Mouse (Mus musculus) T-helper 17 cell (primary cell): Measurements from ENCODE around the gene Oscp1.

Source experiments
- in situ Hi-C, 2 experiments: fragments of 300-600 bp; cut with MboI, MseI; formaldehyde crosslinking; loops; 1 replicate in 1 of 2; 2 replicates in 1 of 2; pipeline ENCODE4 v1.15.1; 2025; ENCODE audit warnings: high pct_unique_total_duplicates in 2 of 2

Oscp1 gene

GRCm38 (mm10) chr4:126058134-126058996, at the start of gene Oscp1:
Gene Oscp1, plus strand, starts transcription at chr4:126058565.
- in situ Hi-C loops: no loop called here

GRCm38 (mm10) chr4:126017676-126018332, 40.6 kb upstream of the Oscp1 start:
- in situ Hi-C loops: no loop called here

GRCm38 (mm10) chr4:126018966-126019538, 39.3 kb upstream of the Oscp1 start:
- in situ Hi-C loops: no loop called here

GRCm38 (mm10) chr4:126024303-126024900, 34.0 kb upstream of the Oscp1 start, which contains the start of gene Csf3r:
Gene Csf3r, plus strand, starts transcription at chr4:126024550.
- in situ Hi-C loops: no loop called here

GRCm38 (mm10) chr4:126025801-126026200, 32.6 kb upstream of the Oscp1 start:
- in situ Hi-C loops: no loop called here

- in situ Hi-C loops: no loop called here
Measured at GRCm38 (mm10) chr4:126027980-126028379, 30.4 kb upstream of the Oscp1 start.

- in situ Hi-C loops: no loop called here
Measured at GRCm38 (mm10) chr4:126029042-126029441, 29.3 kb upstream of the Oscp1 start.

GRCm38 (mm10) chr4:126030705-126031104, 27.7 kb upstream of the Oscp1 start:
- in situ Hi-C loops: no loop called here

- in situ Hi-C loops: no loop called here
Measured at GRCm38 (mm10) chr4:126035413-126035812, 23.0 kb upstream of the Oscp1 start.

- in situ Hi-C loops: no loop called here
Measured at GRCm38 (mm10) chr4:126046851-126047585, 11.3 kb upstream of the Oscp1 start, which contains the start of gene Mrps15. Gene Mrps15, plus strand, starts transcription at chr4:126046925.

- in situ Hi-C loops: no loop called here
Measured at GRCm38 (mm10) chr4:126051617-126052016, 6.7 kb upstream of the Oscp1 start.

GRCm38 (mm10) chr4:126057207-126058133, 895 bp upstream of the Oscp1 start:
- in situ Hi-C loops: no loop called here

- in situ Hi-C loops: no loop called here
Measured at GRCm38 (mm10) chr4:126058997-126059362, 615 bp downstream of the Oscp1 start.

GRCm38 (mm10) chr4:126062856-126063255, 4.5 kb downstream of the Oscp1 start:
- in situ Hi-C loops: no loop called here

GRCm38 (mm10) chr4:126065241-126065640, 6.9 kb downstream of the Oscp1 start:
- in situ Hi-C loops: no loop called here

- in situ Hi-C loops: no loop called here
Measured at GRCm38 (mm10) chr4:126067401-126068077, 9.2 kb downstream of the Oscp1 start.

GRCm38 (mm10) chr4:126068842-126069241, 10.5 kb downstream of the Oscp1 start:
- in situ Hi-C loops: no loop called here

- in situ Hi-C loops: no loop called here
Measured at GRCm38 (mm10) chr4:126077833-126078232, 19.5 kb downstream of the Oscp1 start.

- in situ Hi-C loops: no loop called here
Measured at GRCm38 (mm10) chr4:126079266-126079665, 20.9 kb downstream of the Oscp1 start.

- in situ Hi-C loops: no loop called here
Measured at GRCm38 (mm10) chr4:126081601-126082000, 23.2 kb downstream of the Oscp1 start.
